Mouse (Mus musculus) kidney, embryonic 16.5 days (tissue): ENCODE measurements around the gene Ins2. TPM values are rescaled to one million over a fixed set of nuclear protein-coding genes. Genes with fewer than 3 reads are reported as not detected.

ENCODE experiments used
- ATAC-seq: fragments of 200-750 bp; cut with Nextera tagmentation; 2 replicates; pipeline ENCODE4 v1.8.0; 2017; ENCODE audit warnings: moderate TSS enrichment; ENCODE audit not compliant: low FRiP score, low TSS enrichment
- H3K27ac ChIP-seq: fragments of 300-500 bp; sonication (generic); 2 replicates; pipeline ENCODE4 v1.5.1; 2014; ENCODE audit warnings: low read length
- H3K27me3 ChIP-seq: fragments of 300-500 bp; sonication (generic); 2 replicates; pipeline ENCODE4 v1.6.1; 2014; ENCODE audit warnings: low read length, control low read depth, mixed read lengths; ENCODE audit not compliant: insufficient read depth
- H3K36me3 ChIP-seq: fragments of 300-500 bp; sonication (generic); 2 replicates; pipeline ENCODE4 v1.6.1; 2014; ENCODE audit warnings: low read length, control low read depth, mixed read lengths; ENCODE audit not compliant: insufficient read depth
- H3K4me1 ChIP-seq: fragments of 300-500 bp; sonication (generic); 2 replicates; pipeline ENCODE4 v1.6.1; 2014; ENCODE audit warnings: low read length, control low read depth, mixed read lengths; ENCODE audit not compliant: insufficient read depth
- H3K4me2 ChIP-seq: fragments of 300-500 bp; sonication (generic); replicated peaks from 2 replicates; pipeline ENCODE4 v1.6.1; 2014; ENCODE audit warnings: low read depth, low read length
- H3K4me3 ChIP-seq: fragments of 300-500 bp; sonication (generic); 2 replicates; pipeline ENCODE4 v1.5.1; 2014; ENCODE audit warnings: mild to moderate bottlenecking, low read length
- H3K9ac ChIP-seq: fragments of 300-500 bp; sonication (generic); replicated peaks from 2 replicates; pipeline ENCODE4 v1.6.1; 2014; ENCODE audit warnings: low read length
- H3K9me3 ChIP-seq: fragments of 300-500 bp; sonication (generic); 2 replicates; pipeline ENCODE4 v1.6.1; 2016; ENCODE audit warnings: low read length, control low read depth
- WGBS: fragments of 180-500 bp; shearing (Covaris S2); extraction: QIAGEN DNeasy Blood & Tissue Kit; methylation state at CpG from one replicate; pipeline ENCODE4 v1.1.7; 2014; 5-methylcytosine and 5-hydroxymethylcytosine counted together
- polyA plus RNA-seq: library from polyadenylated mRNA; unstranded; fragments of >200 nt; fragmentation: Nextera tagmentation; extraction: Ambion mirVana; gene quantifications from 2 replicates; pipeline ENCODE4 v1.2.1, GENCODE M21; 2015

Gene Ins2
- polyA plus RNA-seq, 1 experiment from 2014 or later: 0.77 TPM

DNA sequence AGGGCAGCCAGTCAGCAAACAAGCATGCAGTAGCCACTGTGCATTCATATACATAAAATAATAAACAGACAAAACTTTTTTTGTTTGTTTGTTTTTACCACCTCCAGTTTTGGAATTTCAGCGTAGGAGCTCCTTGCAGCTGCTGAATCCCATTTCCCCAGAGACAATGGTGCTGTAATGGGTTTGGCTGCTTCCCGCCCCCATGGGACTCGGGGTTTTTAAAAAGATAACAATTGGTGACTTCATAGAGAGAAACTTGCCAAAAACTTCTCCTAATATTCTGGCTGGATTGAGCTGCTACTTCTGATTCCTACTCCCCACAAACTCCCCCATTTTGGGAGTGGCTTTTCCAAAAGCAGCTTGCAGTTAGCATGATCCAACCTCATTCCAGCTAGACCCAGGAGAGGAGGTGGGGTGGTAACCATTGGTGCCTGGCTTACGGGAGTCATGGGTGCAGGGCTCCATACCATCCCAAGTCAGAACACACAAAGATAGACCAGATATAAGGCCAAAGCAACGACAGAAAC lies 43.8 kb downstream of the Ins2 start:
- no peak overlapping the region for H3K9ac ChIP-seq
- no peaks in the 10 kb centered on the region for H3K36me3 ChIP-seq
- 75% methylated on average over 5 of the region's 5 CpGs for WGBS
- H3K27me3 ChIP-seq: no peaks in the 10 kb centered on the region
- H3K4me1 ChIP-seq: no peaks in the 10 kb centered on the region
- H3K27ac ChIP-seq: no peak overlapping the region
- H3K9me3 ChIP-seq: no peaks in the 10 kb centered on the region
- ATAC-seq: no peak
- no peak overlapping the region for H3K4me2 ChIP-seq
- no peak overlapping the region for H3K4me3 ChIP-seq

DNA sequence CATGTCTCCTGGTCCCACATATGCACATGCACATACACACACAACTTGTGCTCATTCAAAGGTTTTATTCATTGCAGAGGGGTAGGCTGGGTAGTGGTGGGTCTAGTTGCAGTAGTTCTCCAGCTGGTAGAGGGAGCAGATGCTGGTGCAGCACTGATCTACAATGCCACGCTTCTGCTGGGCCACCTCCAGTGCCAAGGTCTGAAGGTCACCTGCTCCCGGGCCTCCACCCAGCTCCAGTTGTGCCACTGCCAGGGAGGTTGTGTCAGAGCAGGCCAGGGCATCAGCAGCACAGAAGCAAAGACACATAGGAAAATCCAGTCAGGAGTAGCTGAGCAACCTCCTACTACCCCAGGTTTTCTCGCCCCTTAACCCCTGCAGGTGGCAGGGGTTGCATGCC lies 64.6 kb downstream of the Ins2 start:
- Histone ChIP-seq H3K9me3 (no peaks in the 10 kb centered on the region), H3K27ac (no peak overlapping the region), H3K4me2 (no peak overlapping the region), H3K4me3 (no peak overlapping the region), H3K9ac (no peak overlapping the region), H3K36me3 (no peaks in the 10 kb centered on the region), H3K27me3 (no peaks in the 10 kb centered on the region), H3K4me1 (no peaks in the 10 kb centered on the region)
- no peak for ATAC-seq
- 86% methylated on average over 3 of the region's 3 CpGs for WGBS

DNA sequence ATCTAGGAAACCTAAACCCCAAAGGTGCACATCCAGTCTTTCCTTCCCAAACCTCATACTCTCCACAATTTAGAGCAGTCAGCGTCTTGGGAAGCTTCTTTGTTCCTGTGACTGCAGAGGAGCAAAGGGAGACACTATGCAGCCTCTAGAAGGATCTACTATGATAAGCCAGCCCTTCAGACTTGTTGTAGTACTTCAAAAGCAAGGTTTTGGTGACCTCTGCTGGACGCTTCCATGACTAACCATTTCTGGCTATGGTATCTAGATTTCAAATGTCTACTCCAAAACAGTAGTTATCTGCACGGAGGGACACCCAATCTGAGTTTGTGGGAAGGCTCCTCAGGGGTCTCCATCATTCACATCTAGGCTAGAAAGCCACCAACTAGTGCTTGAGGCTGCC lies 67.5 kb downstream of the Ins2 start:
- ATAC-seq: no peak
- Histone ChIP-seq H3K27me3 (no peaks in the 10 kb centered on the region), H3K4me1 (no peaks in the 10 kb centered on the region), H3K4me2 (no peak overlapping the region), H3K36me3 (peaks cover 3% of the 10 kb centered on the region; the same call in 1 of the 2 replicates), H3K4me3 (no peak overlapping the region), H3K9me3 (peaks cover 6% of the 10 kb centered on the region), H3K27ac (no peak overlapping the region), H3K9ac (no peak overlapping the region)
- 9% methylated on average over 3 of the region's 3 CpGs for WGBS

DNA sequence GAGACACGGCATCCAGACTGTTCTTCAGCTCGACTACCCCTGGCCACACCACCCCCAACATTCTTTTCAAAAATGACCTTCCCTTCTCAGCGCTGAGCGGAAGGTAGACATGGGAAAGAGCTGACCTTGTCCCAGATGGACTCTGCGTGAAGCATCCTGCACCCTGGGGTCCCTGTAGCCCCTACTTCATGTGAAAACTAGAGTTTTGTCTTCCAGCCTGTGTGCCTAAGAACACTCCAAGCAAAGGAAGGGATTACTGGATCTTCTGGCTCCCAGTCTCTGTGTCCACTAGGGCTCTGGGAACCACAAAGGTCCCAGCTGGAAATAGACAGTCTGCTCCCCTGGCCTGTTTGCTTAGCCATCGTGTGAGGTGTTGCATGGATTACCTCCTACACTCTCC lies 68.0 kb downstream of the Ins2 start:
- WGBS: 66% methylated on average over 6 of the region's 6 CpGs
- no peak overlapping the region for H3K9ac ChIP-seq
- H3K4me1 ChIP-seq: no peaks in the 10 kb centered on the region
- H3K4me3 ChIP-seq: no peak overlapping the region
- H3K9me3 ChIP-seq: peaks cover 10% of the 10 kb centered on the region
- H3K4me2 ChIP-seq: no peak overlapping the region
- H3K27me3 ChIP-seq: no peaks in the 10 kb centered on the region
- no peak for ATAC-seq
- H3K36me3 ChIP-seq: peaks cover 7% of the 10 kb centered on the region; the same call in 1 of the 2 replicates
- H3K27ac ChIP-seq: no peak overlapping the region

DNA sequence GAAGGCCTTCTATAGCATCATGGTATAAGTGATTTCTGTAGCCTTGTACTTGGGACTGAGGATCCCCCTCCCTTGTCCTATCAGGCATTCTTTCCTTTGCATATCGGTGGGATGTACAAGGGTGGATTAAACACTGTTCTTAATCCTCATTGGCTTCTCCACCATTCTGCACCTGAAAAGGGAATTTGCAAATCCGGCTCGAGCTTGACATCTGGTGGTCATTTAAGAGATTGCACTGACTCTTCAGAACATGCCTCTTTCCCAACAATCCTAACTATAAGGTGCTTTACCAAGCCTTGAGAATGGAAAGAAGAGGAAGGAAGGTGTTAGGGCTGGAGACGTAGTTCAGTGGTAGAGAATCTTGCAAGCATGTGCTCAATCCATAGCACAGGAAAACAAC lies 71.1 kb downstream of the Ins2 start:
- Histone ChIP-seq H3K4me3 (no peak overlapping the region), H3K9me3 (peaks cover 26% of the 10 kb centered on the region), H3K4me1 (no peaks in the 10 kb centered on the region), H3K4me2 (no peak overlapping the region), H3K9ac (no peak overlapping the region), H3K27ac (no peak overlapping the region), H3K27me3 (no peaks in the 10 kb centered on the region), H3K36me3 (peaks cover 14% of the 10 kb centered on the region; the same call in 1 of the 2 replicates)
- WGBS: 17% methylated on average over 4 of the region's 4 CpGs
- no peak for ATAC-seq

DNA sequence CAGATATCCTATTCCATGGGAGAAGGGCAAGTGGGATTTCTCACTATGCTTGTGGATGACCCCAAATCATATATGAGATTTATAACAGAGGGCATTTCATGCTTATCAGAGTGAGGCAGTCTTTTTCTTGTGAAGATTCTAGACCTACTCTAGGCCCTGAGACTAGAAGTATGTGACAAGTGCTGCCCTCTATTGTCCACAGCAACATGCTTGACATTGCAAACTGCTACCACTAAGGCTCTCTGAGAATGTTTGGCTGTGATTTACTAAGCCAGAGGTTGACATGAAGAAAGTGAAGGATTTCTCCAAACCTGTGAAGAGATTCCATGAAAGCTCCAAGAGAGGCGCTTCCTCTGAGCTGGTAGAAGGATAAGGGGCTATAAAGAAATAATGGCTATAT lies 72.1 kb downstream of the Ins2 start:
- Histone ChIP-seq H3K9me3 (peaks cover 26% of the 10 kb centered on the region), H3K4me1 (0 out of 2 replicates have a peak, but pooled peaks cover 2% of the 10 kb centered on the region), H3K36me3 (peaks cover 19% of the 10 kb centered on the region; the same call in 1 of the 2 replicates), H3K27ac (no peak overlapping the region), H3K4me2 (no peak overlapping the region), H3K9ac (no peak overlapping the region), H3K4me3 (no peak overlapping the region), H3K27me3 (peaks cover 8% of the 10 kb centered on the region)
- no peak for ATAC-seq
- WGBS: 91% methylated on average over 1 of the region's 1 CpGs

DNA sequence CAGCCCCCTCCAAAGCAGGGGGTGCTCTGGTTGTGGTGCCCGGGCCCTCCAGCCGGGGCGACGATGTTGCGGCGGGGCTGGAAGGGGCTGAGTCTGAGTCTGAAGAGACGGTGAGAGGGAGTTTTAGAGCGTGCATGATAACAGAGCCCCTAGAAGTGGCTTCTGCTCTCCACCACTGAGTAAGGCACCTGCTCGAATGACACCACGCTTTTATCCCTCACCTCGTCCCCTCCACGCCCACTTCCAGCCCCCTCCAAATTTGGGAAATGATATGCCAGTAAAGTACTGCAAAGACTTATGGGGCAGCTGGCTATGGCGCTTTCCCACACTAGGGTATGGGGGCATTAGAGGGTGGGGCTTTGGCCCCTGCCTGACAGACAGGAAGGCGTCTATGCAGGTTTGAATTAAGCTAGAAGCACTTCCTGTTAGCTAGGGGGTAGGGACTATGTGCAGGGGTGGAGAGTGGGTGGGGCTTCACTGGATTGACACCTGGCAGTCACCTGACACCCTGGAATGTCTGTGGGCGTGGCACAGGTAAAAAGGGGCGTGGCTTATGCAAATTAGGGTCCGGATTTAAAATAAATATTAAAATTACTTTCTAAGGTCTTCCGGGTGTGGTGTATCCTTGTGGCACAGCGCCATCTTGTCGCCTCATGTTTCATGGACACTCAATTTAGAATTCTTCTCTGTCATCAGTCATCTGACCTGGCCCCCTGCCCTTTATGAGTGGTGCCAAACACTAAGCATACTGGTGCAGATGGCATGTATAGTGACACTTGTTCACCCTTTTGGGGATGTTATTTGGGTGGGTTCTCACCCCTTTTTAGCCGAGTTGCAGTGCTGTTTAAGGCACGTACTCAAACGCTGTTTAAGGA lies 73.2 kb downstream of the Ins2 start, which contains the start of gene Gm49394:
Gm49394 (minus strand) TSS at position 192 of the 875 bp plus-strand sequence.
- no peak for ATAC-seq
- Histone ChIP-seq H3K4me2 (no peak within 1 kb of the TSS), H3K27me3 (peaks cover 19% of the 10 kb centered on the region), H3K4me3 (no peak within 1 kb of the TSS), H3K9ac (no peak within 1 kb of the TSS), H3K36me3 (peaks cover 19% of the 10 kb centered on the region; the same call in 1 of the 2 replicates), H3K27ac (no peak within 1 kb of the TSS), H3K9me3 (peaks cover 26% of the 10 kb centered on the region), H3K4me1 (0 out of 2 replicates have a peak, but pooled peaks cover 2% of the 10 kb centered on the region)
- WGBS: 85% methylated on average over 23 of the region's 23 CpGs

DNA sequence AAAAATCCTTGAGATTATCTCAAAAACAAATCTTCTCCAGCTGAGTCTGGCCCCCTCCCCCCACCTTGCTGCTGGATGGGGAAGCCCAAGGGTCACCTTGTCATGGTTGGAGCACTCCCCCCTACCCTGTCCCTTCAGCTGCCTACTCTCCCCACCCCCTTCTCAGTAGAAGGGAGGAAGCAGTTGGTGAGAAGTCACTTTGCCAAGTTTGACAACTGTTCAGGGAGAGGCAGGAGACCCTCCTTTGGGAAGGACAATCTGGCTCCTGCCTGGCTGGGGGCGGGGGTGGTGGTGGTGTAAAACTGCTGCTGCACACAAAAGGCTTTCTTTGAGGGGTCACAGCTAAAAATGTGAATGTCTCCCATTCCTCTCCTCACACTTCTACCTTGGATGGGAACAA lies 74.9 kb downstream of the Ins2 start:
- Histone ChIP-seq H3K27ac (no peak overlapping the region), H3K9ac (no peak overlapping the region), H3K9me3 (peaks cover 26% of the 10 kb centered on the region), H3K4me2 (no peak overlapping the region), H3K4me1 (peaks cover 12% of the 10 kb centered on the region; the same call in 1 of the 2 replicates), H3K36me3 (peaks cover 19% of the 10 kb centered on the region; the same call in 1 of the 2 replicates), H3K4me3 (no peak overlapping the region), H3K27me3 (peaks cover 35% of the 10 kb centered on the region)
- no peak for ATAC-seq
- WGBS: 93% methylated on average over 1 of the region's 1 CpGs

DNA sequence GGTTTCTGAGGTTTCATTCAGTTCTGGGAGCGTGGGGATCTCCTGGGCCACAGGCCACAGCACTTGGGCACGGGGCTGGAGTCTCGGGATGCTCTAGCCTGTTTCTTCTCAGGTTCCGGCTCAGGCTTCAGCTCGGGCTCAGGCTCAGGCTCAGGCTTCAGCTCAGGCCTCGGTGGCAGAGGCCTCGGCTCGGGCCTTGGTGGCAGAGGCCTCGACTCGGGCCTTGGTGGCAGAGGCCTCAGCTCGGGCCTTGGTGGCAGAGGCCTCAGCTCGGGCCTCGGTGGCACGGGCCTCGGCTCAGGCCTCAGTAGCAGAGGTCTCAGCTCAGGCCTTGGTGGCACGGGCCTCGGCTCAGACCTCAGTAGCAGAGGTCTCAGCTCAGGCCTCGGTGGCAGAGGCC lies 75.7 kb downstream of the Ins2 start:
- Histone ChIP-seq H3K9me3 (peaks cover 26% of the 10 kb centered on the region), H3K36me3 (peaks cover 19% of the 10 kb centered on the region; the same call in 1 of the 2 replicates), H3K27ac (peak overlapping the region; percentile 35), H3K9ac (no peak overlapping the region), H3K27me3 (peaks cover 44% of the 10 kb centered on the region), H3K4me2 (no peak overlapping the region), H3K4me1 (peaks cover 14% of the 10 kb centered on the region; the same call in 1 of the 2 replicates), H3K4me3 (no peak overlapping the region)
- no peak for ATAC-seq
- 95% methylated on average over 18 of the region's 18 CpGs for WGBS
